Mouse (Mus musculus) midbrain, embryonic 16.5 days (tissue): ENCODE data around the gene Cep128. TPM values are rescaled to one million over a fixed set of nuclear protein-coding genes. Genes with fewer than 3 reads are reported as not detected.
"Not testable (repeated sequence)": the region's sequence is repeated elsewhere in the genome, so short reads cannot be mapped to it uniquely, and the experiment has no call there.

Experiments
- ATAC-seq: fragments of 200-750 bp; cut with Nextera tagmentation; 2 replicates; pipeline ENCODE4 v1.8.0; 2017; ENCODE audit warnings: moderate TSS enrichment
- H3K27ac ChIP-seq: fragments of 300-500 bp; sonication (generic); 2 replicates; pipeline ENCODE4 v1.5.1; 2014; ENCODE audit warnings: mild to moderate bottlenecking, low read length, mixed read lengths
- H3K27me3 ChIP-seq: fragments of 300-500 bp; sonication (generic); 2 replicates; pipeline ENCODE4 v1.6.1; 2014; ENCODE audit warnings: low read depth, low read length, mixed read lengths; ENCODE audit not compliant: control insufficient read depth, insufficient read depth
- H3K36me3 ChIP-seq: fragments of 300-500 bp; sonication (generic); 2 replicates; pipeline ENCODE4 v1.6.1; 2014; ENCODE audit warnings: mild to moderate bottlenecking, low read length, moderate library complexity, mixed read lengths; ENCODE audit not compliant: control insufficient read depth, insufficient read depth
- H3K4me1 ChIP-seq: fragments of 300-500 bp; sonication (generic); 2 replicates; pipeline ENCODE4 v1.6.1; 2014; ENCODE audit warnings: mild to moderate bottlenecking, low read length, mixed read lengths; ENCODE audit not compliant: control insufficient read depth, insufficient read depth
- H3K4me2 ChIP-seq: fragments of 300-500 bp; sonication (generic); 2 replicates; pipeline ENCODE4 v1.6.1; 2014; ENCODE audit warnings: mild to moderate bottlenecking, low read length, mixed read lengths
- H3K4me3 ChIP-seq: fragments of 300-500 bp; sonication (generic); 2 replicates; pipeline ENCODE4 v1.5.1; 2014; ENCODE audit warnings: low read depth, mild to moderate bottlenecking, low read length, moderate library complexity, mixed read lengths
- H3K9ac ChIP-seq: fragments of 300-500 bp; sonication (generic); 2 replicates; pipeline ENCODE4 v1.6.1; 2014; ENCODE audit warnings: low read depth, low read length, mixed read lengths
- H3K9me3 ChIP-seq: fragments of 300-500 bp; sonication (generic); replicated peaks from 2 replicates; pipeline ENCODE4 v1.6.1; 2014; ENCODE audit warnings: mild to moderate bottlenecking, low read length, mixed read lengths; ENCODE audit not compliant: control insufficient read depth, poor library complexity, severe bottlenecking
- WGBS: fragments of 180-500 bp; shearing (Covaris S2); extraction: QIAGEN DNeasy Blood & Tissue Kit; methylation state at CpG from one replicate; pipeline ENCODE4 v1.1.7; 2014; 5-methylcytosine and 5-hydroxymethylcytosine counted together
- polyA plus RNA-seq: library from polyadenylated mRNA; unstranded; fragments of >200 nt; fragmentation: Nextera tagmentation; extraction: Ambion mirVana; gene quantifications from 2 replicates; pipeline ENCODE4 v1.2.1, GENCODE M21; 2015

The Cep128 gene
- polyA plus RNA-seq, 1 experiment from 2014 or later, result 3.6 TPM

GRCm38 (mm10) chr12:91412461-91413182 is 28.4 kb upstream of the Cep128 start:
- Histone ChIP-seq H3K4me1 (peaks cover 6% of the 10 kb centered on the region; the same call in 1 of the 2 replicates), H3K27ac (no peak overlapping the region; the same call in 1 of the 2 replicates), H3K4me3 (no peak overlapping the region), H3K4me2 (no peak overlapping the region), H3K36me3 (no peaks in the 10 kb centered on the region), H3K9me3 (no peaks in the 10 kb centered on the region), H3K9ac (no peak overlapping the region), H3K27me3 (no peaks in the 10 kb centered on the region)
- ATAC-seq, result peak; percentile 71
- WGBS, result 27% methylated on average over 7 of the region's 7 CpGs

DNA sequence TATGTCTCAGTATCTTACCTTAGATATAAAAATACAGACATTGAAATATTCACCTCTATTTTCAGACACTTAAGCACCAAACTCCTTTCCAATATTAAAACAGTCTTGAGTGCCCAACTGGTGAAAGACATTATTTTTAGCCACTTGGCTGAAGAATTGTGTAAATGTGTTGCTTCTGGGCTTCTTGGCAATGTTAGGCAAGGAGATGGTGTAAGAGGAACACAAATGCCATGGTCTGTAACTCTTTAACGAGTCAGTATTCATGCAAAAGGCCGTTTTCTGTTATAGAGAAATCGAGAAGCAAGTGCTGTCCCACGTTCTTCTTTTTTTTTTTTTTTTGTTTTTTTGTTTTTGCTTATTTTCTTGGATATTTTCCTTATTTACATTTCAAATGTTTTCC is 26.1 kb upstream of the Cep128 start:
- H3K27me3 ChIP-seq, result no peaks in the 10 kb centered on the region
- H3K9ac ChIP-seq, result no peak overlapping the region
- no peak overlapping the region for H3K27ac ChIP-seq

DNA sequence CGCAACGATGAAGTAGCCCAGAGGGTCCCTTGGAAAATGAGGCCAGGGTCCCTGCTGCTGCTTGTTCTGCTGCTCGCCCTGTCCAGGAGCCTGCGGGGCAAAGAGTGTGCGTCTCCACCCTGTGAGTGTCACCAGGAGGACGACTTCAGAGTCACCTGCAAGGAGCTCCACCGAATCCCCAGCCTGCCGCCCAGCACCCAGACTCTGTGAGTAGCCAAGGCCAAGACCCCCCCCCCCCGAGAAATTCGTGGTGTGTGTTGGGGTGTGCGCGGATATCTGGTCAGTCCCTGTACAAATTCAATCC is 16.8 kb upstream of the Cep128 start:
- peaks cover 12% of the 10 kb centered on the region for H3K27me3 ChIP-seq
- WGBS, result 4% methylated on average over 12 of the region's 12 CpGs
- H3K4me3 ChIP-seq, result peak overlapping the region; percentile 50
- peaks cover 4% of the 10 kb centered on the region; the same call in 1 of the 2 replicates for H3K4me1 ChIP-seq
- ATAC-seq, result no peak
- no peaks in the 10 kb centered on the region for H3K9me3 ChIP-seq
- no peaks in the 10 kb centered on the region for H3K36me3 ChIP-seq
- H3K4me2 ChIP-seq, result peak overlapping the region; percentile 92
- H3K27ac ChIP-seq, result no peak overlapping the region
- H3K9ac ChIP-seq, result peak overlapping the region; percentile 54

More for the DNA sequence above, 26.1 kb upstream of the Cep128 start:
- Histone ChIP-seq H3K4me1 (peaks cover 6% of the 10 kb centered on the region; the same call in 1 of the 2 replicates), H3K4me3 (no peak overlapping the region), H3K9me3 (no peaks in the 10 kb centered on the region), H3K36me3 (no peaks in the 10 kb centered on the region), H3K4me2 (no peak overlapping the region)
- no peak for ATAC-seq
- 90% methylated on average over 4 of the region's 4 CpGs for WGBS

DNA sequence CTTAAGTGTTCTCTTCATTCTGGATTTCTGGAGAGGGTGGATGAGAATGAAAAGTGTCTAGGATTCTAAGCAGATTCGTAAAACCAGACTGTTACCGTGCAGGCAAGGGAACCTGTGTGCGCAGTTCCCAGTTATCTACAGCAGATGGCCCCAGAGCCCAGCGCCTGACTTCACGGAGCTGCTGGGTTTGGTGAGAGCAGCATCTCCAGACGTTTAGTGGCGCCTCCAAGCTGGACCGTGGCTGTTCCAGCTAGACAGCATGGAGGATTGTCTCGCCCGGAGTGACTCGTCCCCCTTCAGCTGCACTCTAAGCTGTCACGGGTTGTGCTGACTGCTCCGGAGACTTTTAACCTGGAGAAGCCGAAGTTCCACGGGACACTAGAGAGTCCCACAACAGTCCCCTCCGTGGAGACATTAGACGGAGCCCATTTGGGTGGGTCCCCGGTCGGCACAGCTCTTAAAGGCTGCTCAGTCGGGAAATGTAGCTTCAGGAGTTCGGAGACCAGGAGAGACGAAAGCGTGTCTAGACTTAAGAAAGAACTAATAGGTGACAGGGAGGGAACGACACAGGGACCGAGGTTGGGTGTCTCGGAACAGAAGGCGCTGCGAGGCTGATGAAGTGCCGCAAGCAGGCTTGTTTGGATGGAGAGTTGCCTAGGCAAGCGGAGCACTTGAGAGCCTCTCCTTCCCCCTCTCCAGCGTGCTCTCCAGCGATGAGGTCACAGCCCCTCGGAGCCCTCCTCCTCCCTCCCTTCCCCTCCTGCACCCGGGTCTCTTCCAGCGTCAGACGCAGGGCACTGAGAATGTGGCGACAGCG is 16.2 kb upstream of the Cep128 start:
- Histone ChIP-seq H3K9me3 (no peaks in the 10 kb centered on the region), H3K36me3 (no peaks in the 10 kb centered on the region), H3K9ac (peak overlapping the region; percentile 54), H3K27me3 (peaks cover 12% of the 10 kb centered on the region), H3K4me3 (peak overlapping the region; percentile 50), H3K4me2 (peak overlapping the region; percentile 92), H3K4me1 (peaks cover 4% of the 10 kb centered on the region; the same call in 1 of the 2 replicates), H3K27ac (no peak overlapping the region)
- WGBS, result under 1% methylated on average over 38 of the region's 38 CpGs
- peak; percentile 97 for ATAC-seq

DNA sequence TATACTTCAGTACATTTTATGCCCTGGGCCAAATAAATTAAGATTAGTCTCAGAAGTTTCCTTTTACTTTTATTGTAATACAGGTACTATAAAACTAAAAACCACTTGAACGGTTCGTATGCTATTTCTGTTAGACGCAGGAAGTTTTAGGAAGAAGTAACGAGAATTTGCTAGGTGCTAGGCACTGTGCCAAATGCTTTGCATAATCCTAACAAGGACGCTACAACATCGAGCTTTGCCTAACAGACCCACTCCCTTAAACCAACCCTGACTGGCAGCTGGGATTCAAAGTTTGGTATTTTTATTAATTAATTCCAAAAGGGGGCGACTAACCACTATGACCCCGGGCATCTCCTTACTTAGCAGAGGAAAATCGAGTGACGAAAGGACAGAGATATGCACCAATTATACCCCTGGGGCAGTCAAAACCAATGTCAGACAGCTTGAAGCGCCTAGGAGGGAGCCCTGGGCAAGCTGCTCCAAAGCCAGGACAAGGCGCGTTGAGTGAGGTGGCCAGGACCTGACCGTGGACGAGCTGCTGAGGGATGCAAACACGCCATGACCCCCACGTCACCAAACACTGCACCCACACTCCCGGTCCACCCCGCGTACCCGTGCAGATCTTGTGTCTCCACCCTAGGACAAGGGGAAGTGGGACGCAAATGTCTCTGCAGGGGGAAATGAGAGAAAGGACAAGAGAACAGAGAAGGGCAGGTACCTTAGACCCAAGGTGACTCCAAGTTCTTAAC is 519 bp downstream of the Cep128 start:
- Histone ChIP-seq H3K4me1 (peaks cover 4% of the 10 kb centered on the region), H3K27ac (no peak overlapping the region), H3K36me3 (no peaks in the 10 kb centered on the region), H3K9me3 (no peaks in the 10 kb centered on the region), H3K27me3 (no peaks in the 10 kb centered on the region), H3K4me3 (peak overlapping the region; percentile 60), H3K4me2 (peak overlapping the region; percentile 85), H3K9ac (peak overlapping the region; percentile 27)
- peak; percentile 61 for ATAC-seq
- 4% methylated on average over 22 of the region's 22 CpGs for WGBS

DNA sequence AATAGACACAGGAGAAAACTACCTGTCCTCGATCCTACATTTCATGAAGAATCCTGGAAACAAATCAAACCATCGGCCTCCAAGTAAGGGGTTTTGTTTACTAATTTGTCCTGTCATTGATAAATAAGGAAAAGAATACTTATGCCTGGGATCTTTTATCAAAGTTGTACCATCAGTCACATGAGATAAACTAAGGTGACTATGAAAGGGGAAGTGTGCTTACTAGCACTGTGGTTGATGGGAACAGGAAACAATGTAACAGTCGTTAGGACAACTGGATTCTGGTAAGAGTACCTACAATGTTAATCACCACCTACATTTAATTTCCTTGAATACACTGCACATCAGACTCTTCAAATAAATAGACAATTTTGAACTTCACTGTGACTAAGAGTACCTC is 15.0 kb downstream of the Cep128 start:
- Histone ChIP-seq H3K9ac (no peak overlapping the region), H3K9me3 (no peaks in the 10 kb centered on the region), H3K4me3 (no peak overlapping the region)

DNA sequence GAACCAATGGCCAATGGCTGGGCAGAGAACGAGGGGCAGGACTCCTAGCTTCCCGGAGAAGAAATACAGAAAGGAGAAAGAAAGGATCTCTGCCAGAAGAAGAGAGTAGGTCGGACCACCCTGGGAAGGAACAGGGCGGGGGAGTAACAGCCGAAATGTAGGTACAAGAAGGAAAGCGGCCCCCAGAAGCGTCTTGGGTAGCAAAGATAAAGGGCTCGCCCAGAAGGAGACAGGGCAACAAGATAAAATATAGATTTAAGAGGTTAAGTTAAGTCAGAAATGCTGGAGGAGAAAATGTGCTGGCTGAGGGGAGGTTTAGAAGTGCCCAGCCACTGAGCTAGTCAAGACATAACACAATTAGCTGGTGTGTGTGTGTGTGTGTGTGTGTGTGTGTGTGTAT is 30.4 kb downstream of the Cep128 start:
- Histone ChIP-seq H3K4me2 (no peak overlapping the region), H3K4me1 (no peaks in the 10 kb centered on the region), H3K4me3 (no peak overlapping the region), H3K9me3 (no peaks in the 10 kb centered on the region), H3K27ac (no peak overlapping the region), H3K9ac (no peak overlapping the region), H3K27me3 (no peaks in the 10 kb centered on the region), H3K36me3 (no peaks in the 10 kb centered on the region)
- WGBS, result 94% methylated on average over 8 of the region's 8 CpGs
- no peak for ATAC-seq

More for the DNA sequence above, 15.0 kb downstream of the Cep128 start:
- Histone ChIP-seq H3K27me3 (no peaks in the 10 kb centered on the region), H3K27ac (no peak overlapping the region), H3K4me1 (no peaks in the 10 kb centered on the region), H3K4me2 (no peak overlapping the region), H3K36me3 (no peaks in the 10 kb centered on the region)
- 95% methylated on average over 3 of the region's 3 CpGs for WGBS
- no peak for ATAC-seq

- not testable (repeated sequence) for H3K36me3 ChIP-seq, H3K9ac ChIP-seq, H3K4me1 ChIP-seq, H3K4me2 ChIP-seq, H3K27ac ChIP-seq, H3K27me3 ChIP-seq, H3K4me3 ChIP-seq, ATAC-seq, H3K9me3 ChIP-seq
- WGBS, result 96% methylated on average over 13 of the region's 13 CpGs
These were observed 45.6 kb downstream of the Cep128 start for GRCm38 (mm10) chr12:91338656-91339055.
